Mouse (Mus musculus): ENCODE measurements around the gene Farp1.

DNA sequence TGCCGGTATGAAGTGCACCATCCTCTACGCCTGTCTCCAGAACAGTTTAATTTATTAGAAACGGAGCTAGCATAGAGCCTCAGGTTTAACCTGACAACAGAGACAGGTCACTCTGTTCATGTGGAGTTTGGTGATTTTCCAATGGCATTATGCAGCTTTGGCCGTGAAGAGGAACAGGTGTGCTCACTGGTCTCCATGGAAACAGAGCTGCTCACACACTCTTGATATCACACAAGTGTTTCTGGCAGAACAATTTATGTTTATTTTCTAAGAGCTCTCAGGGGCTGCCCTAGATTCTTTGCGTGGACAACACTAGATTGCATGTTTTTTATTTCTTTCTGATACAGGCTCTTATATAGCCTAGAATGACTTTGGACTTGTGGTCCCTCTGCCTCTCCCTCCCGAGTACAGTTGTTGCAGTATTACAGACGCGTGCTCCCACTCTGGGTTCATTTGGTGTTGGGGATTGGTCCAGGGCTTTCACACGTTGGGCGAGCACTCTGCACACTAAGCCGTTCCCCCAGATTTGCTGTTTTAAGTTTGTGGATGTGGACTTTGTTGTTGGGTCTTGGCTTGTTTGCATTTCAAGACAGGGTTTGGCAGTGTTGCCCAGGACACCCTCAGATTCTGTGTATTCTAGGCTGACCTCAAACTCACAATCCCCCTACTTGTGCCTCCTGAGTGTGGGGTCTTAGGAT lies 113.2 kb downstream of the Farp1 start:
- TF ChIP-seq CTCF (IDR thresholded peaks at IDR 0.05; ENCODE audit: control insufficient read depth, insufficient read depth, insufficient read length) (no peak), MAX (IDR thresholded peaks at IDR 0.05) (no peak), USF1 (IDR thresholded peaks at IDR 0.05; ENCODE audit: low read depth) (no peak), MYOG (IDR thresholded peaks at IDR 0.05; ENCODE audit: control insufficient read depth, extremely low read depth, insufficient read length) (no peak), MYOD1 (IDR thresholded peaks at IDR 0.05; ENCODE audit: control insufficient read depth, insufficient read length, low read depth) (no peak), CEBPB (IDR thresholded peaks at IDR 0.05; ENCODE audit: low read depth) (no peak), FOSL1 (IDR thresholded peaks at IDR 0.05; ENCODE audit: insufficient read depth, low read length, poor library complexity, severe bottlenecking) (no peak)
